Mouse (Mus musculus): ENCODE results near the gene AI467606. TPM values are rescaled to one million over a fixed set of nuclear protein-coding genes. Genes with fewer than 3 reads are reported as not detected.

Gene AI467606
- total RNA-seq, 2 experiments from 2014 or later = 1.2 TPM

DNA sequence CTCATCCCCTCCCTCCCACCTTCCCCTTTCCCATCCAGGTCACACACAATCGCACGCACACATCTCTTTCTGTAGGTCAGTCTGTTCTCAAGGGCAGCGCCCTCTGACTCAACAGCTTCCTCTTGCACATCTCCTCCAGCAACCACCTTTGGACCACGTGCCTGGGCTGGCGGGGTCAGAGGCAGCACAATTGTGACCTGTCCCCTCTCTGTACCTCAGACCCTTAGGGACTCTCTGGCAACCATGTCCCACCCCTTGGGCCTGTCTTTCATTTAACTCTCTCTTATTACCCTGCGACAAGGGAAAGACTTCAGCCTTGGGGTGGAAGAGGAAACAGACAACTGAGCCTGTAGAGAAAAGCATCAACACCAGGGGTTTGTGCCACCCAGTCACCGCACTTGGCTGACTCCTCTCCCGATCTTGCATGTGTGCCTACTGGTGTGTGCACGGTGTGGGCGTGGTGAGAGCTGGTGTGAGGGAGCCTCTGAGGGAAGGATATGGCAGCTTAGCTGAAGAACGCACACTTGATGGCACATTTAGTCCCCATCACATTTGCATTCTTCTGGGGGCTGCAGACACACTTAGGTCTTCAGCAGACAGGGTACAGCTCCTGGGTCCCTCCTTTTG, 43.8 kb downstream of the AI467606 start:
- DNase-seq (ENCODE audit: extremely low spot score in 1 of 2, low spot score in 2 of 2) = no peak
- no peak for TF ChIP-seq CTCF (IDR thresholded peaks at IDR 0.05)
- intact Hi-C loops (cut with DNase I) = no loop called here
- H3K27ac ChIP-seq = no peak overlapping the region
- no peak overlapping the region for H3K4me3 ChIP-seq

DNA sequence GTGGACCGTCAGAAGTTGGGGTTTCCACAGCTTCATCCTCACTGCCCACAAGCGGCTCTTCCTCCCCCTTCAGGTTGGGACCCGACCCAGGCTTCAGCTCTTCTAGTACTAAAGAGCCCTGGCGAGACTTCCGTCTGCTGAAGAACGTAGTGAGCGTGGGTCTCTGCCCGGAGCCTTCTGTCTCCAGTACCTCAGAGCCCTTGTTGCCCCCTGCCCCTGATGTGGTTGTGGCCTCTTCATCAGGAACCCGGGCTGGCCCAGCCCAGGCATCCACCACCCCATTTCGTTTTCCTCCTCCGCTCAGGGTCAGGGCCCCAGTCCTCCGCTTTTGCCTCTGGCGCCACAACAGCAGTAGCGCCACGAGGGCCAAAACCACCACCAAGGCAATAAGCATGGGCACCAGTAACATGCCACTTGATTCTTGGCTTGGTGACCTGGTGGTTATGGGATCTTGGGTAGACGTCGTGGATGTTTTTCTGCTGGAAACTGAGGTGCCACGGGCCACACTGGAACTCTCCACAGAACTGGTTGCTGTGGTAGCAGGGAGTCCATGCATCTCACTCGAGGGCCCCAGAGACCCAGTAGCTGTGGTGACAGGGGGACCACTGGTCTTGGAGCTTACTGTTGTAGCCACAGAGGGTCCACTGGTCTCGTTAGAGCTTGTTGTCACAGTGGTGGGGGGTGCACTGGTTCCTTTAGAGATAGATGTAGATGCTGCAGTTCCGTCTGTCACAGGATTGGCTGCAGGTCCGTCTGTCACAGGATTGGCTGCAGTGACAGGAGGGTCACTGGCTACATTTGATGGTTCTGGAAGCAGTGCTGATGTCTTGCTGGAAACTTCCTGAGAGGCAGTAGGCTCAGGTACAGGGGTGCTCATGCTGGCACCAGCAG, 45.3 kb downstream of the AI467606 start:
- no peak for DNase-seq (ENCODE audit: extremely low spot score in 1 of 2, low spot score in 2 of 2)
- no peak overlapping the region for H3K4me3 ChIP-seq
- no peak for TF ChIP-seq CTCF (IDR thresholded peaks at IDR 0.05)
- intact Hi-C loops (cut with DNase I) = no loop called here
- H3K27ac ChIP-seq = no peak overlapping the region

DNA sequence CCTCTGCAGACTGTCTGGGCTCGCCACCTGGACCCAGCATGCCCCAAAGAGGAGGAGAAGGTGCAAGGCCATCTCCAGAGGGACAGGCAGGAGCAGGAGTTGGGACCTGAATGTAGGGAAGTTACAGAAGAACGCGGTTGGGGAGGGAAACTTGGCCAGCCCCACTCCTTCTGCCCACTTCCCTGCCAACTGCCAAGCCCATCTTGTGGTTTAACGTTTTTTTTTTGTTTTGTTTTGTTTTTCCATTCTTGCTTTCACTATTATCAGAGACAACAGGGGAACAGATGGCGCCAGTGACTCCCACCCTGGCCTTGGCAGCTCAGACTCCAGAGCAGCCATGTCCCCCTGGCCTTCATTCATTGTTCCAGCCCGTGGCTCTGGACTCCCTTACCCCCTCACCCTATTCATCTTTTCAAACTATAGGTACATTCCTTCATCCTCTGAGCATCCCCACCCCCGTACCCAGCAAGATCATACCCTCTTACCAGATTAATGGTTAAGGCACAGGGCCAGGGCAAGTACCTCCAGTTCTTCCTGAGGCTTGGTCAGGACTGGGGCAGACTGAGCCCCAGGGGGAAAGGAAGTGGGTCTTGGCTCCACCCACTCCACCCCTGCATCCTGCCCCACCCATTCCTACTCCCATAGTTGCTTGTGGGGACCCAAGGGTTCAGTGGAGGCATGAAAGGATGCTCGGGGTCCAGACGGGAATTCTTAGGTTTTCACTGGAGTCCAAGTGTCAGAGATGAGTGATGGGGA, 46.3 kb downstream of the AI467606 start, which contains the start of gene Spn:
Spn (minus strand) TSS at position 562 of the 756 bp plus-strand sequence.
- no peak within 1 kb of the TSS for H3K27ac ChIP-seq
- intact Hi-C loops (cut with DNase I) = no loop called here
- no peak within 1 kb of the TSS for H3K4me3 ChIP-seq
- no peak for TF ChIP-seq CTCF (IDR thresholded peaks at IDR 0.05)
- DNase-seq (ENCODE audit: extremely low spot score in 1 of 2, low spot score in 2 of 2) = no peak

DNA sequence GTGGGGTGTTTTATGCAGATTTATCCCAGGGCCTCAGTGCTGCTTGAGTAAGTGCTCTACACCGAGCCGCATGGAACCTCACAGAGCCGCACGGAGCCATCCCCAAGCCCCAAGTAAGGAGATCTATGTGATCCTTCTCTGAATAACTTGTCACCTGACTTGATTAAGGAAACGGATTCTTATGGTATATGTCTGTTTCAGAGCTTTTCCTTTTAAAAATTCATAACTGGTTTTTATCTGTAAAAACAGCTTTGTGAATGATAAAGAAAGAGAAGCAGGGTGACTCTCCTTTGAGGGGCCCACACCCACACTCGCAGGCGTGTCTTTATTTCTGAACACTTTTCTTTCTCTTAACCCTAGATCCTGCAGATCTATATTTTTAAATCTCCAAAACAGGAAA, 47.9 kb downstream of the AI467606 start:
- Histone ChIP-seq H3K27ac (no peak overlapping the region), H3K4me3 (no peak overlapping the region)
- no peak for DNase-seq (ENCODE audit: extremely low spot score in 1 of 2, low spot score in 2 of 2)
- intact Hi-C loops (cut with DNase I) = no loop called here
- TF ChIP-seq CTCF (IDR thresholded peaks at IDR 0.05) = no peak

DNA sequence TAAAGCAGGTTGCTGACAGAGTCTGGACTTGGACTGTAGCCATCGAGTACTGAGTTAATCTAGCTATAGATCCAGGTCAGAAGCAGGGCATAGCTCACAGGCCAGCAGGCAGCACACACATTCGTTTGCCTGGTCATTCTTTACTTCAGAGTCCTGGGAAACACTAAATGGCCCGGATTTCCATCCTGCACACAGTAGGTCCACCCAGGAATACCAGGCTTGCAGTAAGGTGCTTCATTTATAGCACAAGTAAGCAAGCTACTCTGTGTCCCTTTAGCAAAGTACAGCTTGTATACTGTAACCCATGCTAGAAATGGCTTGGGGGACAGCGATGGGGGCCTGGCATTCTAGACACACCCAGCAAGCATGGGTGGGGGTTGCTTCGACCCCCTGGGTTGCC, 48.4 kb downstream of the AI467606 start:
- no peak for TF ChIP-seq CTCF (IDR thresholded peaks at IDR 0.05)
- Histone ChIP-seq H3K27ac (no peak overlapping the region), H3K4me3 (no peak overlapping the region)
- intact Hi-C loops (cut with DNase I) = no loop called here
- DNase-seq (ENCODE audit: extremely low spot score in 1 of 2, low spot score in 2 of 2) = no peak

DNA sequence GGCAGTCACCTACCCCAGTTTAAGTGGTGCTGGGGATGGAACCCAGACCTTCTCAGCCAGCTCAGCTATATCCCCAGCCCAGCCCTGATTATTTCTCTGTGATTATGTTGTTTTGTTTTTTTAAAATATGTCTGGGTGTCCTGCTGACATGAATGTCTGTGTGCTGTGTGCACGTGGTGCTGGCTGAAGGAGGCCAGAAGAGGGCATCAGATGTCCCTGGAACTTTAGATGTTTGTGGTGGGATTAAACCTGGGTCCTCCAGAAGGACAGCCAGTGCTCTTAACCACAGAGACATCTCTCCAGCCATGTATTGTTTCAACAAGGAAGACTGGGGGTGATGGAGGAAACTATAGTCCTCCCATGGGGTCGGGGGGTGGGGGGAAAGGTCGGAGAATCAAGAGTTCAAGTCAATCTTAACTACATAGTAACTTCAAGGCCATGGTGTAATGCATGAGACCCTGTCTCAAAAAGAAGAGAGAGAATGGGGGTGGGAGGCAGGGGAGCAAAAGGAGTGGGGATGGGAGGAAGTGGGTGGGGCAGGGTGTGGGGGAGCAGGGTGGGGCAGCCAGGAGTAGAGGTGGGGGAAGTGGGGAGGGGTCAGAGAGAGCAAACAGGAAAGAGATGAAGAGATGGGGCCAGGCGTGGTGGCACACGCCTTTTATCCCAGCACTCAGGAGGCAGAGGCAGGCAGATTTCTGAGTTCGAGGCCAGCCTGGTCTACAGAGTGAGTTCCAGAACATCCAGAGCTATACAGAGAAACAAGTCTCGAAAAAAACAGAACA, 49.7 kb downstream of the AI467606 start:
- TF ChIP-seq CTCF (IDR thresholded peaks at IDR 0.05) = no peak; the same call in 1 of the 2 replicates
- no peak overlapping the region for H3K27ac ChIP-seq
- DNase-seq (ENCODE audit: extremely low spot score in 1 of 2, low spot score in 2 of 2) = no peak
- no peak overlapping the region for H3K4me3 ChIP-seq
- intact Hi-C loops (cut with DNase I) = no loop called here

DNA sequence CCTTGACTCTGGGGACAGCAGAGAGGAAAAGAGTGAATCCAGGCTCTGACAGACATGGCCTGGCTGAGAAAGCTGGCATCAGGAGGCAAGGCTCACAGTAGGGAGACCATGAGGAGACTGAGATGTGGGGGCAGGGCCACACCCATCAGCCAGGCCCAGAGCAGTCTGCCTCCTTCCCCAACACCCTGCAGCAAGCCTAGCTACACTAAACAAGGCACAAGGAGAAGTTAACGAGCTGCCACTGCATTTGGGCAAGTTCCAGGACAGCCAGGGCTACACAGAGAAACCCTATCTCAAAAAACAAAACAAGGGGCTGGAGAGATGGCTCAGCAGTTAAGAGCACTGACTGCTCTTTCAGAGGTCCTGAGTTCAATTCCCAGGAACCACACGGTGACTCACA, 51.1 kb downstream of the AI467606 start:
- DNase-seq (ENCODE audit: extremely low spot score in 1 of 2, low spot score in 2 of 2) = no peak
- TF ChIP-seq CTCF (IDR thresholded peaks at IDR 0.05) = no peak
- Histone ChIP-seq H3K4me3 (no peak overlapping the region), H3K27ac (no peak overlapping the region)
- intact Hi-C loops (cut with DNase I) = no loop called here

DNA sequence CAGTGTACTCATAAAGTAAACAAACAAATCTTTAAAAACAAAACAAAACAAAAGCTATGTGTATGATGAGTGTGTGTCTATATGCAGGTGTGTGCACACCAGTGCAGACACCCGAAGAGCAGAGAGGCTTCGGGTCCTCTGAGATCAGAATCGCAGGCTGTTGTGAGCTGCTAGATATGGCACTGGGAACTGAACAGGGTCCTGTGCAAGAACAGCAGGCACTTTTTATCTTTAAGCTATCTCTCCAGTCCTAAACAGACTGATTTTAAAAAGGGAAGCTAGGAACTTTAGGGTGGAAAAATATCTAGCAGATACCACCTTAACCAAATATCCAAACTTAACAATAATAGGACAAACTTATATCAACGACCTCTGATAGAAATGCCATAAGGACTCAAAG, 51.5 kb downstream of the AI467606 start:
- intact Hi-C loops (cut with DNase I) = no loop called here
- no peak for TF ChIP-seq CTCF (IDR thresholded peaks at IDR 0.05)
- DNase-seq (ENCODE audit: extremely low spot score in 1 of 2, low spot score in 2 of 2) = no peak
- H3K4me3 ChIP-seq = no peak overlapping the region
- H3K27ac ChIP-seq = no peak overlapping the region

Small RNA genes lying within 50 kb of the gene (microRNA-seq; reads per million reads assigned to microRNA genes)
- gene Gm44343 = 0 reads per million in 2 experiments

Other genes with a start within 250 kb of the AI467606 start
- gene Doc2a, start 243.9 kb upstream of the AI467606 start, total RNA-seq (2021) = 10 to 100 TPM; 46.9 to 51.7 TPM
- 10 to 100 TPM; 36.6 to 40.9 TPM for gene Hirip3, start 229.4 kb upstream of the AI467606 start, total RNA-seq (2021)
- gene Ino80e, start 229.0 kb upstream of the AI467606 start, total RNA-seq (2021) = 10 to 100 TPM; 52.5 to 53.2 TPM
- 100 to 1,000 TPM; 162 to 167 TPM for gene Taok2, start 206.7 kb upstream of the AI467606 start, total RNA-seq (2021)
- 10 to 100 TPM; 17.3 to 22.0 TPM for gene Tmem219, start 168.4 kb upstream of the AI467606 start, total RNA-seq (2021)
- 100 to 1,000 TPM; 135 to 146 TPM for gene Kctd13, start 162.5 kb upstream of the AI467606 start, total RNA-seq (2021)
- gene Asphd1, start 141.8 kb upstream of the AI467606 start, total RNA-seq (2021) = 10 to 100 TPM; 51.4 to 55.8 TPM
- 100 to 1,000 TPM; 421 to 427 TPM for gene Sez6l2, start 140.8 kb upstream of the AI467606 start, total RNA-seq (2021)
- 100 to 1,000 TPM; 181 to 186 TPM for gene Cdipt, start 115.4 kb upstream of the AI467606 start, total RNA-seq (2021)
- gene Cdiptos, start 115.3 kb upstream of the AI467606 start, total RNA-seq (2021) = under 1 TPM in 1 of 2 experiments, not detected in 1; 0.52 TPM
- 1 to 10 TPM; 7.2 to 8.3 TPM for gene Mvp, start 76.7 kb upstream of the AI467606 start, total RNA-seq (2021)
- 1 to 10 TPM in 1 of 2 experiments, not detected in 1; 1.2 TPM for gene Pagr1b, start 74.9 kb upstream of the AI467606 start, total RNA-seq (2021)
- gene Pagr1a, start 74.0 kb upstream of the AI467606 start, total RNA-seq (2021) = 10 to 100 TPM; 15.1 to 27.1 TPM
- 10 to 100 TPM; 61.0 to 66.3 TPM for gene Gm42742, start 70.3 kb upstream of the AI467606 start, total RNA-seq (2021)
- 100 to 1,000 TPM; 214 to 216 TPM for gene Prrt2, start 70.1 kb upstream of the AI467606 start, total RNA-seq (2021)
- gene Maz, start 64.3 kb upstream of the AI467606 start, total RNA-seq (2021) = 100 to 1,000 TPM; 210 to 221 TPM
- gene Kif22, start 48.9 kb upstream of the AI467606 start, total RNA-seq (2021) = 1 to 10 TPM; 4.4 to 9.7 TPM
- gene Zg16, start 4.0 kb upstream of the AI467606 start, total RNA-seq (2021) = not detected
- under 1 TPM; 0.28 to 0.32 TPM for gene Qprt, start 30.9 kb downstream of the AI467606 start, total RNA-seq (2021)
- gene Spn, start 46.5 kb downstream of the AI467606 start, total RNA-seq (2021) = under 1 TPM; 0.18 to 0.23 TPM
- gene Cd2bp2, start 104.7 kb downstream of the AI467606 start, total RNA-seq (2021) = 10 to 100 TPM; 77.7 to 80.8 TPM
- gene Tbc1d10b, start 117.1 kb downstream of the AI467606 start, total RNA-seq (2021) = 100 to 1,000 TPM in 1 of 2 experiments, 10 to 100 TPM in 1; 91.9 to 110 TPM
- gene Mylpf, start 117.5 kb downstream of the AI467606 start, total RNA-seq (2021) = 1 to 10 TPM; 2.7 to 3.3 TPM
- gene Zfp553, start 141.7 kb downstream of the AI467606 start, total RNA-seq (2021) = 10 to 100 TPM; 17.8 to 20.5 TPM
- 1 to 10 TPM; 3.5 to 6.4 TPM for gene Sept1, start 141.8 kb downstream of the AI467606 start, total RNA-seq (2021)
- gene Zfp771, start 152.9 kb downstream of the AI467606 start, total RNA-seq (2021) = 10 to 100 TPM; 58.8 to 68.6 TPM
- gene Dctpp1, start 169.3 kb downstream of the AI467606 start, total RNA-seq (2021) = 10 to 100 TPM; 24.1 to 25.9 TPM
- gene Sephs2, start 182.7 kb downstream of the AI467606 start, total RNA-seq (2021) = 10 to 100 TPM; 33.0 to 39.8 TPM
- gene Itgal, start 204.9 kb downstream of the AI467606 start, total RNA-seq (2021) = under 1 TPM; 0.37 to 0.59 TPM